Mouse (Mus musculus): ENCODE results near the gene Slc26a8. TPM values are rescaled to one million over a fixed set of nuclear protein-coding genes. Genes with fewer than 3 reads are reported as not detected.

The Slc26a8 gene
- polyA plus RNA-seq, 1 experiment: not detected

GRCm38 (mm10) chr17:28701171-28701570, 11.1 kb upstream of the Slc26a8 start:
- TF ChIP-seq POLR2AphosphoS2 (IDR thresholded peaks at IDR 0.05; ENCODE audit: insufficient read length, low read depth): no peak
- no peak for TF ChIP-seq SRF (IDR thresholded peaks at IDR 0.05; ENCODE audit: control insufficient read depth, insufficient read length, low read depth)
- TF ChIP-seq REST (IDR thresholded peaks at IDR 0.05; ENCODE audit: insufficient read depth, insufficient read length): no peak
- no peak for TF ChIP-seq USF1 (IDR thresholded peaks at IDR 0.05; ENCODE audit: low read depth)
- TF ChIP-seq POLR2A (IDR thresholded peaks at IDR 0.05; ENCODE audit: insufficient read length, low read depth): no peak
- no peaks in the 10 kb centered on the region for H3K27me3 ChIP-seq (ENCODE audit: control insufficient read depth, insufficient read depth, insufficient read length)
- H3K4me2 ChIP-seq (ENCODE audit: low read depth): no peak overlapping the region
- no peaks in the 10 kb centered on the region for H3K36me3 ChIP-seq (ENCODE audit: control insufficient read depth, insufficient read depth)
- peaks cover 82% of the 10 kb centered on the region for H3K79me2 ChIP-seq (ENCODE audit: control insufficient read depth, insufficient read depth)
- H3K4me3 ChIP-seq: no peak overlapping the region
- H3ac ChIP-seq (ENCODE audit: control insufficient read depth, insufficient read length): no peak overlapping the region

- no peak overlapping the region for H3K4me3 ChIP-seq
- H3K36me3 ChIP-seq (ENCODE audit: control insufficient read depth, insufficient read depth): no peaks in the 10 kb centered on the region
- peaks cover 90% of the 10 kb centered on the region for H3K79me2 ChIP-seq (ENCODE audit: control insufficient read depth, insufficient read depth)
- H3K4me2 ChIP-seq (ENCODE audit: low read depth): no peak overlapping the region
- TF ChIP-seq MAX (IDR thresholded peaks at IDR 0.05; ENCODE audit: low read depth) (no peak), CEBPB (IDR thresholded peaks at IDR 0.05; ENCODE audit: insufficient read depth, poor library complexity, severe bottlenecking) (no peak), REST (IDR thresholded peaks at IDR 0.05; ENCODE audit: insufficient read depth, insufficient read length) (no peak), USF1 (IDR thresholded peaks at IDR 0.05; ENCODE audit: low read depth) (no peak), MYOD1 (IDR thresholded peaks at IDR 0.05; ENCODE audit: control insufficient read depth in 1 of 3, insufficient read length in 2 of 3, low read depth in 2 of 3) (no peak), POLR2AphosphoS2 (IDR thresholded peaks at IDR 0.05; ENCODE audit: insufficient read length, low read depth) (no peak), POLR2A (IDR thresholded peaks at IDR 0.05; ENCODE audit: insufficient read length, low read depth) (no peak), SRF (IDR thresholded peaks at IDR 0.05; ENCODE audit: control insufficient read depth, insufficient read length, low read depth) (no peak), TCF3 (IDR thresholded peaks at IDR 0.05; ENCODE audit: insufficient read length, low read depth) (no peak), MYOG (IDR thresholded peaks at IDR 0.05; ENCODE audit: control insufficient read depth in 1 of 3, insufficient read depth in 1 of 3, insufficient read length in 2 of 3, low read depth in 2 of 3) (no peak), TCF12 (IDR thresholded peaks at IDR 0.05; ENCODE audit: insufficient read depth, poor library complexity, severe bottlenecking) (no peak), E2F4 (IDR thresholded peaks at IDR 0.05; ENCODE audit: insufficient read depth) (no peak)
- H3ac ChIP-seq (ENCODE audit: control insufficient read depth, insufficient read length): no peak overlapping the region
- no peaks in the 10 kb centered on the region for H3K27me3 ChIP-seq (ENCODE audit: control insufficient read depth, insufficient read depth, insufficient read length)
Measured at GRCm38 (mm10) chr17:28699789-28700188, 9.8 kb upstream of the Slc26a8 start.

- Histone ChIP-seq H3K36me3 (ENCODE audit: control insufficient read depth, insufficient read depth) (no peaks in the 10 kb centered on the region), H3K4me3 (no peak overlapping the region), H3K27me3 (ENCODE audit: control insufficient read depth, insufficient read depth, insufficient read length) (no peaks in the 10 kb centered on the region), H3ac (ENCODE audit: control insufficient read depth, insufficient read length) (no peak overlapping the region), H3K79me2 (ENCODE audit: control insufficient read depth, insufficient read depth) (peaks cover 90% of the 10 kb centered on the region), H3K4me2 (ENCODE audit: low read depth) (peak overlapping the region; percentile 28)
- TF ChIP-seq CEBPB (IDR thresholded peaks at IDR 0.05; ENCODE audit: insufficient read depth, poor library complexity, severe bottlenecking) (no peak), SRF (IDR thresholded peaks at IDR 0.05; ENCODE audit: control insufficient read depth, insufficient read length, low read depth) (no peak), E2F4 (IDR thresholded peaks at IDR 0.05; ENCODE audit: insufficient read depth) (no peak), TCF3 (IDR thresholded peaks at IDR 0.05; ENCODE audit: insufficient read length, low read depth) (no peak), USF1 (IDR thresholded peaks at IDR 0.05; ENCODE audit: low read depth) (no peak), REST (IDR thresholded peaks at IDR 0.05; ENCODE audit: insufficient read depth, insufficient read length) (no peak), POLR2AphosphoS2 (IDR thresholded peaks at IDR 0.05; ENCODE audit: insufficient read length, low read depth) (no peak), MYOG (IDR thresholded peaks at IDR 0.05; ENCODE audit: control insufficient read depth in 1 of 3, insufficient read depth in 1 of 3, insufficient read length in 2 of 3, low read depth in 2 of 3) (no peak), MAX (IDR thresholded peaks at IDR 0.05; ENCODE audit: low read depth) (no peak), POLR2A (IDR thresholded peaks at IDR 0.05; ENCODE audit: insufficient read length, low read depth) (no peak), MYOD1 (IDR thresholded peaks at IDR 0.05; ENCODE audit: control insufficient read depth in 1 of 3, insufficient read length in 2 of 3, low read depth in 2 of 3) (no peak), TCF12 (IDR thresholded peaks at IDR 0.05; ENCODE audit: insufficient read depth, poor library complexity, severe bottlenecking) (no peak)
Measured at GRCm38 (mm10) chr17:28698672-28699071, 8.6 kb upstream of the Slc26a8 start.

- H3K79me2 ChIP-seq (ENCODE audit: control insufficient read depth, insufficient read depth): peaks cover 92% of the 10 kb centered on the region
- H3K4me3 ChIP-seq: no peak overlapping the region
- H3K36me3 ChIP-seq (ENCODE audit: control insufficient read depth, insufficient read depth): no peaks in the 10 kb centered on the region
- H3K27me3 ChIP-seq (ENCODE audit: control insufficient read depth, insufficient read depth, insufficient read length): no peaks in the 10 kb centered on the region
- H3K4me2 ChIP-seq (ENCODE audit: low read depth): peak overlapping the region; percentile 28
- TF ChIP-seq SRF (IDR thresholded peaks at IDR 0.05; ENCODE audit: control insufficient read depth, insufficient read length, low read depth) (no peak), USF1 (IDR thresholded peaks at IDR 0.05; ENCODE audit: low read depth) (no peak), TCF3 (IDR thresholded peaks at IDR 0.05; ENCODE audit: insufficient read length, low read depth) (no peak), E2F4 (IDR thresholded peaks at IDR 0.05; ENCODE audit: insufficient read depth) (no peak), TCF12 (IDR thresholded peaks at IDR 0.05; ENCODE audit: insufficient read depth, poor library complexity, severe bottlenecking) (no peak), REST (IDR thresholded peaks at IDR 0.05; ENCODE audit: insufficient read depth, insufficient read length) (no peak), MYOG (IDR thresholded peaks at IDR 0.05; ENCODE audit: control insufficient read depth in 1 of 3, insufficient read depth in 1 of 3, insufficient read length in 2 of 3, low read depth in 2 of 3) (no peak), MAX (IDR thresholded peaks at IDR 0.05; ENCODE audit: low read depth) (no peak)
- H3ac ChIP-seq (ENCODE audit: control insufficient read depth, insufficient read length): no peak overlapping the region
Measured at GRCm38 (mm10) chr17:28698245-28698644, 8.2 kb upstream of the Slc26a8 start.
